Mouse (Mus musculus) testis, adult 2 months (tissue): ENCODE data around the gene Cfap100. TPM values are rescaled to one million over a fixed set of nuclear protein-coding genes. Genes with fewer than 3 reads are reported as not detected.
A peak's percentile ranks its signal among the peaks of the same experiment; 100 is the strongest.

Experiments
- H3K27ac ChIP-seq: fragments of 200-500 bp; 2 replicates; pipeline ENCODE4 v1.5.1; 2012; ENCODE audit warnings: low read depth, low read length; ENCODE audit not compliant: control insufficient read depth, insufficient read depth
- H3K27me3 ChIP-seq: fragments of 200-500 bp; 2 replicates; pipeline ENCODE4 v1.6.1; 2012; ENCODE audit warnings: mild to moderate bottlenecking, low read length, moderate library complexity; ENCODE audit not compliant: control insufficient read depth, insufficient read depth
- H3K36me3 ChIP-seq: fragments of 200-500 bp; 2 replicates; pipeline ENCODE4 v1.6.1; 2012; ENCODE audit warnings: mild to moderate bottlenecking, low read length; ENCODE audit not compliant: control insufficient read depth, insufficient read depth
- H3K4me1 ChIP-seq: fragments of 200-500 bp; 2 replicates; pipeline ENCODE4 v1.6.1; 2012; ENCODE audit warnings: low read length; ENCODE audit not compliant: control insufficient read depth, insufficient read depth
- H3K4me3 ChIP-seq: fragments of 200-500 bp; 2 replicates; pipeline ENCODE4 v1.5.1; 2012; ENCODE audit warnings: low read depth, mild to moderate bottlenecking, low read length, moderate library complexity, mixed read lengths; ENCODE audit not compliant: control insufficient read depth
- CTCF ChIP-seq: fragments of 200-500 bp; IDR thresholded peaks from 2 replicates; pipeline ENCODE4 v1.5.1; 2012; ENCODE audit warnings: low read depth, mild to moderate bottlenecking, inconsistent platforms, low read length, moderate library complexity; ENCODE audit not compliant: control insufficient read depth, insufficient read depth, insufficient replicate concordance
- POLR2A ChIP-seq: fragments of 200-500 bp; IDR thresholded peaks from 2 replicates; pipeline ENCODE4 v1.6.1; 2012; ENCODE audit warnings: low read depth, mild to moderate bottlenecking, inconsistent platforms, low read length, moderate library complexity; ENCODE audit not compliant: control insufficient read depth
- polyA plus RNA-seq: library from polyadenylated mRNA; depleted of rRNA; stranded (reverse); fragments of >200 nt; gene quantifications from 2 replicates; pipeline ENCODE4 v1.2.3, GENCODE M21; 2012

Cfap100 gene
- polyA plus RNA-seq, 1 experiment, result 65.0 TPM

DNA sequence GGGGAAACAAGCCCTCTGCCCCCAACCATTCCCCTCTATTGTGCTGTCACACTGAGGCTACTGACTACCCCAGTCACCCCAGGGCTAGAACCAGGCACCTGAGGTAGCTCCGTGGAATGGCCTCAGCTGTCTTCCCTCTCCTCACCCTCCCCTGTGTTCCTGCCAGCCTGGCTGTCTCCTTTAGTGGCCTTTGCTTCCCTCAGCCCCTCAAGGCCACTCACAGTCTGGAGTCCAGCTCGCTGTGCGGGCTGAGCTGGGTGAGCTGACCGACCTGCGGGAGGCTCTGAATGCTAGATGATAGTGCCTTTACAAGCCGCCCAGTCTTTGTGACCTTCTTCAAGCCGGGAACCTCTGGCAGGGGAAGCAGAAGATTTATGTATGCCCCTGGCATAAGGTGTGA, 16.7 kb downstream of the Cfap100 start:
- Histone ChIP-seq H3K27ac (peak overlapping the region; percentile 62), H3K27me3 (no peaks in the 10 kb centered on the region), H3K36me3 (no peaks in the 10 kb centered on the region), H3K4me1 (no peaks in the 10 kb centered on the region; the same call in 1 of the 2 replicates), H3K4me3 (no peak overlapping the region)
- TF ChIP-seq CTCF (no peak), POLR2A (no peak)

DNA sequence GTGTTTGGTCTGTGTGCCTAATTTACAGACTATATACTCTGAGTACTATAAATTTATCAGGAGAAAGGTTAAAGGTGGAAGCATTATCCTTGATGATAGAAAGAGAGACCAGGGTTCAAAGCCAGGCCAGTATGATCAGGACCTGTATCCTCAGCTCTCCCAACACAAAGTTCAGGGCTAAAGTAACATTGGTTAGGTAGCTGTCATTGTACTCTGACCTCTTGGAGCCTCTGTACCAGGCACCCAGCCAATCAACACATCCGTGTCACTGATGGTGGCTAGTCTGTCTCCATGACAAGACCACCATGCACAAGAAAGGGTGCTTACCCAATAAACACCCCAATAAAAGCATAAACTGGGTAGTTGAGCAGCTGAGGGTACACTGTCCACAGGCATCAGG, 17.6 kb downstream of the Cfap100 start:
- TF ChIP-seq CTCF (no peak), POLR2A (no peak)
- H3K4me1 ChIP-seq, result no peaks in the 10 kb centered on the region; the same call in 1 of the 2 replicates
- no peak overlapping the region for H3K27ac ChIP-seq
- no peak overlapping the region for H3K4me3 ChIP-seq
- no peaks in the 10 kb centered on the region for H3K36me3 ChIP-seq
- H3K27me3 ChIP-seq, result no peaks in the 10 kb centered on the region

DNA sequence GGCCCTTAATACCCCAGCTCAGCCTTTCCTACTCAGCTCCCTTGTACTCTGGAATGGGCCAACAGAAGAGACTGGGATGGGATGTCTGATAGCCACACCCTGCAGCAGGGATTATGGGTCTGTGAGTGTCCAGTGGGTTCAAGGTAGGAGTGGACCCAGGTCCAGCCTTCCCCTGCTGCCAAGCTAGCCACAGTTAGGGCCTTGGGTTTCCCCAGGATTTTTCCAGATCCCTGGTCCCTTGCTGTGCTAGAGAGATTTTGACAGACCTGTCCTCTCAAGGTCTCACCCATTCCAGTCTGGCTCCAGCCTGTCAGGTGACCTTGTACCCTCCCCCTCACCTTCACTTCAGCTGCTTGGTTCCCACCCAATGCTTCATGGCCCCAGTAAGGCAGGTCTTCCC, 20.0 kb downstream of the Cfap100 start:
- no peak overlapping the region for H3K4me3 ChIP-seq
- TF ChIP-seq POLR2A (no peak), CTCF (no peak)
- H3K27me3 ChIP-seq, result no peaks in the 10 kb centered on the region
- no peaks in the 10 kb centered on the region for H3K36me3 ChIP-seq
- H3K4me1 ChIP-seq, result no peaks in the 10 kb centered on the region; the same call in 1 of the 2 replicates
- H3K27ac ChIP-seq, result no peak overlapping the region

DNA sequence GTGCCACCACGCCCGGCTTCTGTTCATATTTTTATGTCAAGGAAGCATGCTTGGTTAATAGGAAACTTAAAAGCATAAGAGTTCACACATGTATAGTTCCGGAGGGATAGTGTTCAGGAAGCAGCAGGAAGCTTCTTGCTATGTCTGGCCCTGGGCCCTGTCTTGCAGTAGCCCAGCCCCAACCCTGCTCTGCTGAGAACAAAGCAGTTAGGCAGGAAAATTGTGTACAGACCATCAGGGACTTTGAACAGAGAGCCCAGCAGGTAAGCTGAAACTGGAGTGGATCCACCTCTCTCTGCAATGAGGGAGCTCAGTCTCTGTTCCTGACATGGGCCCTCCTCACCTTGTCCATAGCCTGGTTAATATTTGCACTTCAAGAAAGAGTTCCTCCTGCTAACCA, 31.3 kb downstream of the Cfap100 start:
- Histone ChIP-seq H3K27me3 (no peaks in the 10 kb centered on the region), H3K4me1 (no peaks in the 10 kb centered on the region), H3K4me3 (no peak overlapping the region), H3K36me3 (no peaks in the 10 kb centered on the region), H3K27ac (no peak overlapping the region)
- TF ChIP-seq CTCF, result no peak
- no peak for TF ChIP-seq POLR2A

DNA sequence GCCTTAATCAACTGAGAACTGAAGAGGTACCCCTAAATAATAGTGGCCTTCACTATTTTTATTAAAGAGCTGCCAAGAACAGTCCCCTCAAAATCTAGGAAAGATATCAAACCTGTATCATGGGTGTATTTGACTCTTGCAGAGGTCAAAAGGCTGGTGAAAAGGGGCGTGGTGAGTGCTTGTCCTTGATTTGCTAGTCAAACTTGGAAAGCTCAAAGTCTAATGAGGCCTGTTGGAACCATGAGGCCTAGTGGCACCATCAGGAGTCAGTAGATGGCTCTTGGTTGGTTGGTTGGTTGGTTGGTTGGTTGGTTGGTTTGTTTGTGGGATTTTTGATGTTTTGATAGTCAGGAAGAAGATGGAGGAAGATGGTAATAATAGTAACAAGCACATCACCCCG, 32.8 kb downstream of the Cfap100 start:
- no peaks in the 10 kb centered on the region for H3K27me3 ChIP-seq
- TF ChIP-seq POLR2A (no peak), CTCF (no peak)
- no peak overlapping the region for H3K27ac ChIP-seq
- no peak overlapping the region for H3K4me3 ChIP-seq
- no peaks in the 10 kb centered on the region for H3K4me1 ChIP-seq
- no peaks in the 10 kb centered on the region for H3K36me3 ChIP-seq

DNA sequence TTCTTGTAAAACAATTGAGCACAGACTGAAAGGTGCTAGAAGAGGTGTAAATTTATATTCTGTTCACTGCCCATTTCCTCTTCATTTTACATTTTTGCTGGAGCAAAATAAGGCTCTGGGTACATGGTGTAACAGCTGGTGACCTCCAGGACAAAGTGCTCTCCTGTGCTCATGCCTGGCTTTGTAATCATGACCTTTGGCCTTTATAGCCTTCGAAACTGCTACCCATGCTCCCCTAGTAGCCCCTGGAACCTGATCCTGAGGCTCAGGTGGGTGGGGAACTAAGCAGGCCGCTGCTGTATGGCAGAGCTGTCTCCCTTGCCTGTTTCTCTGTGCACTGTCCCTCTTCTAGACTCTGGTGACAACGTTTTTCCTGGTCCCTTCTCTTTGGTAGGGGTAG, 34.6 kb downstream of the Cfap100 start:
- Histone ChIP-seq H3K4me3 (no peak overlapping the region), H3K36me3 (no peaks in the 10 kb centered on the region), H3K27ac (no peak overlapping the region), H3K4me1 (no peaks in the 10 kb centered on the region), H3K27me3 (no peaks in the 10 kb centered on the region)
- TF ChIP-seq POLR2A (no peak), CTCF (no peak)

DNA sequence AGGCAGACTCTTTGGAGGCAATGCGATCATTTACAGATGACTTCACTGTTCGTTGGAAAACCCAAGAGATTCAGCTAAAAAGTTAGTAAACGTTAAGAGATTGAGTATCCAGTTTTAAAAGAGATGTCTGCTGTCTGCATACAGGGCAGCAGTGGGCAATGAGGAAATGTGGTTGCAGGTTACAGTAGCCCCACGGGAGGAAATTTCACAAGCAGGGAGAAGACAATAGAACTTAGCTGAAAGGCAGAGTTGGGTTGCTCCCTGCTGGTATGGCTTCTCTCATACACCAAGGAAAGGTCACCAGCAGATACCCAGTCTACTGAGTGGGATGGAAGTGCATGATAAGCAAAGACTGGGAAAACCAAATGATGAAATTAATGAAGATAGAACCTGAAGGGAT, 38.0 kb downstream of the Cfap100 start:
- Histone ChIP-seq H3K27me3 (no peaks in the 10 kb centered on the region), H3K4me1 (no peaks in the 10 kb centered on the region), H3K4me3 (no peak overlapping the region), H3K36me3 (no peaks in the 10 kb centered on the region), H3K27ac (no peak overlapping the region)
- no peak for TF ChIP-seq CTCF
- no peak for TF ChIP-seq POLR2A

DNA sequence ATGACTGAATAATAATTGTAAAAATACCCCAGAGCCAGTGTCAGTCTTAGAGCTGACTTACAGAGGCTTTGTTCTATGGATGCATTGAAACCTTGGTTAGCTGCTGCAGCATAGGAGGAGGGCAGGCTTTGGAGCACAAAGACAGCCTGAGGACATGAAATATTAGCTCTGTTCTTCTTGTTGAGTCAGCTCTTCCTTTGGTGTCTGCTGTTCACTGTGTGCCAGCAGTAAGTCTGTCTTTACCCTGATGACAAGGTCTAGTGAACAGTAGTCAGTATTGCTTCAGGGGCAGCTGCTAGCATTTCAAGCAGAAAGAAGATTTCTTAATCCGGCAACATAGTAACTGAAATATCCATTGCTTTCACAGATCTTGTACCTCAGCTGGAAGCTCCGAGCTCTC, 47.1 kb downstream of the Cfap100 start:
- TF ChIP-seq POLR2A, result no peak
- no peak for TF ChIP-seq CTCF
- no peaks in the 10 kb centered on the region for H3K4me1 ChIP-seq
- H3K27ac ChIP-seq, result no peak overlapping the region
- H3K36me3 ChIP-seq, result no peaks in the 10 kb centered on the region; the same call in 1 of the 2 replicates
- no peak overlapping the region for H3K4me3 ChIP-seq
- H3K27me3 ChIP-seq, result no peaks in the 10 kb centered on the region

DNA sequence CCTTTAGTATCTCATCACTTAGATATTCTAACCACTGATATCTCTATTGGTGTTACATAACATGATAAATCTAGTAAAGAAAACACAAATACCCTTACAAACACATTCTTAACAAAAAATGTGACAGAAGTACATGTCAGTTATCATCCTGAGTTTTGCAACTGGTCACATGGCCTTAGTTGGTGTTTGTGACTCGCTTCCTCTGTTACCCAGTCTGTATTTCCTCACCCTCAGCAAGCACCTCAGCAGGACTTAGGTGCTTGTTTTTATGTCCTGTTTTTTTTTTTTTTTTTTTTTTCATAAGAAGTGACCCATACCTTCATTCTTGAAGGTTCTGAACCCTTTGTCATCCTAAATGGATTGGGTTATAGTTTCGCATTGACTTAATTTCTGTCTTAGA, 50.9 kb downstream of the Cfap100 start:
- no peak overlapping the region for H3K27ac ChIP-seq
- H3K27me3 ChIP-seq, result no peaks in the 10 kb centered on the region
- H3K36me3 ChIP-seq, result peaks cover 2% of the 10 kb centered on the region
- H3K4me1 ChIP-seq, result no peaks in the 10 kb centered on the region
- H3K4me3 ChIP-seq, result no peak overlapping the region
- TF ChIP-seq POLR2A (no peak), CTCF (no peak)
